Mouse (Mus musculus): ENCODE data around the gene Olfr458.

GRCm38 (mm10) chr6:42426337-42426736 is 38.7 kb downstream of the Olfr458 start:
- TF ChIP-seq CTCF (IDR thresholded peaks at IDR 0.05; ENCODE audit: borderline replicate concordance, insufficient read depth, low read depth, low read length), result no peak
- no peak for TF ChIP-seq POLR2A (IDR thresholded peaks at IDR 0.05; ENCODE audit: borderline replicate concordance, insufficient read depth, low read length)

Data from cerebellum, adult 2 months (tissue).